Mouse (Mus musculus): ENCODE data around the gene Msl1. TPM values are rescaled to one million over a fixed set of nuclear protein-coding genes. Genes with fewer than 3 reads are reported as not detected.

Gene Msl1
- total RNA-seq (2022), result 100 to 1,000 TPM; 140 to 201 (median 177) TPM

DNA sequence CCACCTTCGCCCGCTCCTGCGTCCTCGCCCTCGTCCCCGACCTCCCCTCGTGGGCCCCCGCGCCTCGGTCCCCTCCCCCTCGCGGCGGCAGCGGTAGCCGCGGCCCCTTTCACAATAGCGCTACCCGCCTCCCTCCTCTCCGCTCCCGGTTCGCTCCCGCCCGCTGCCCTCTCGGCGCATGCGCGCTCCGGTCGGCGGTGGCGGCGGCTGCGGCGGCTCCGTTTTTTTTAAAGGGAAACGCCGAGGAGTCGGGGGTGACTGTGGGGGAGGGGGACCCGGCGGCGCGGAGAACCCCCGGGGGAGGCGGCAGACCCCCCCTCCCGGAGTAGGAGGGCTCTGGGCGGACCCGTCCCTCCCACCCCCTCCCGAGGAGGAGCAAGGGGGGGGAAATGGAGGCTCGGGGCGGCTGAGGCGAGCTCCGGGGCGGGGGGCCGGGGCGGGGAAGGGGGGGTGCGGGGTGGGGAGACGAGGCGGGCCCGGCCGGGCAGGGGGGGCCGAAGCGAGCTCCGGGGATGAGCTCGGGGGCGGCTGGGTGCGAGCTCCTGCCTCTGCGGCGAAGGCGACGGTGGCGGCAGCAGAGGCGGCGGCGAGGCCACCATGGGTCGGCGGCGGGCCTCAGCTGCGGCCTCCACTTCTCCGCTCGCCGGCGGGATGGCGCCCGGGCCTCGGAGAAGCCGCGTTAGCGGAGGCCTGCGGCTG, at the start of gene Msl1:
TSS of gene Msl1 (plus strand) at position 502 of the 699 bp plus-strand sequence.
- DNase-seq (ENCODE audit: low spot score in 2 of 2), result peak; percentile 80 to 83

DNA sequence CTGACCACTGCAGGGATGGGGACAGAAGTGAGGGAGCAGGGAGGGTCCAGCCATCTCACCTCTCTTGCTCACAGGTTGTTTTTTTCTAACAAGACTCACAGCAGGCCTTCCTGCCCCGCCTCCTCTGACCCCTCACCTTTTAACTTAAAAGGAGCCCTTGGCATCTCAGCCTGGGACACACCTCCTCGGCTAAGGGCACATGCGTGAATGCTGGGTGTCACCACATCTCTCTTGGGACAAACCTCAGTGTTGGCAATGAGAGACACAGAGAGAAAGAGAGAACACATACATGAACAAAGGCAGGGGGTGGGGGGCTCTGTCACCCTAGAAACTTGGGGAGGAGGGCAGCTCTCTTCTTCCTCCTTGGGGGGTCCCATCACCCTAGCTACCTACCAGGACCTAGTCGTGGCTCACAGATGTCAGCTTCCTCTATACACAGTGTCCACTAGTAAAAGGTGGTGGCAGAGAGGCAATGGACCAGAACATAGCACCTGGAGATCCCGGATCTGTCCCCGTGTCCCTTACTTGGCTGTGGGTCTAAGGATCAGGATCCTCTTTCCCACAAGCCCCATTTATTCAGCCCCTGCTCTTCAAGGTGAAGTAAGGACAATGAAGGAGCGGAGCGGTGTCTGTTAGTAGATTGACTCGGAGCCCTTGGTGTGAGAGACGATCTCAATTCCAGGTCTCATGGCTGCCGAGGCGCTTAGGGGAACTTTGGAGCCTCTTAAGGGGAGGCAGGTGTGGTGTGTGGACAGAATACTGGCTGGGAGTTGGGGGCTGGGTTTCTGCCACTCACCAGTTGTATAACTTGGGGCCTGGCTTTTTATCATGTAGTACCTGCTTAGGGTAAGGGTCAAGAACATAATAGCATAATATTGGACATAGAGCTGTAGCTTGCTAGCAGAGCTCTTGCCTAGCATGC, 49.1 kb upstream of the Msl1 start:
- DNase-seq (ENCODE audit: low spot score in 2 of 2), result no peak

DNA sequence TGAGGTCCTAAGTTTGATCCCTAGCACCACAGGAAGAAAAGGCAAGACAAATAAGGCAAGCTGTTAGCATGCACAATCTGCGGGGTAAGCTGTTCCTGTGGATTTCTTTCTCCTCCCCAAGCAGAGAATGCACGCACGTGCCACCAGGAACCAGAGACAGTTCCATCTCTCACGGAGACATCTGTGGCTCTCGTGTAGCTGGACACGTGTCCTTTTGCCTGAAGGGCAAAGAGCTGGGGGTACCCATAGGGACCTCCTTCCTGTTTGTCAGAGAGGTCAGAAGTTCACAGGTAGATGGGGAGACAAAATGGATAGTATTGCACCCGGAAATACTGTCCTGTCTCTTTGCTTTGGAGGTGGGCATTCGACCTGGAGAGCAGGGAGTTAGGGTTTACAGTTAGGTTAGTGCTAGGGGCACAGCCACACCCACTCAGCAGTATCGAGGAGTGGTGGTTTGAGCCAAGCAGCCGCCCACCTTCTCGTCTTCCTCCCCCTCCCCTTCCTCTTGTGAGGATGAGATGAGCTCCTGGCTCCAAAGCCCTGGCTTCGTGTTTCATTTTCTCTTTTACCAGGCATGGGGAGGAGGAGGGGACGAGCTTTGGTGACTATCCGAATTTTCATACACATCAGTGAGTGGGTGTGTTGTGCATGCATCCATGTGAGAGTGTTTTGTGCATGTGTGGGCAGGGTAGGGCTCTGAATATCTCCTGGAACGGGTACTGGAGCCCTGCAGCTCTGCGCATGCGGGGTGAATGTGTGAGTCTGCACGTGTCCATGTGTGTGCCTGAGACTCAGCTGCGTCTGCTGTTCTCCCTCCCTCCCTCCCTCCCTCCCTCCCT, 48.2 kb upstream of the Msl1 start:
- DNase-seq (ENCODE audit: low spot score in 2 of 2), result peak; percentile 93 to 96

DNA sequence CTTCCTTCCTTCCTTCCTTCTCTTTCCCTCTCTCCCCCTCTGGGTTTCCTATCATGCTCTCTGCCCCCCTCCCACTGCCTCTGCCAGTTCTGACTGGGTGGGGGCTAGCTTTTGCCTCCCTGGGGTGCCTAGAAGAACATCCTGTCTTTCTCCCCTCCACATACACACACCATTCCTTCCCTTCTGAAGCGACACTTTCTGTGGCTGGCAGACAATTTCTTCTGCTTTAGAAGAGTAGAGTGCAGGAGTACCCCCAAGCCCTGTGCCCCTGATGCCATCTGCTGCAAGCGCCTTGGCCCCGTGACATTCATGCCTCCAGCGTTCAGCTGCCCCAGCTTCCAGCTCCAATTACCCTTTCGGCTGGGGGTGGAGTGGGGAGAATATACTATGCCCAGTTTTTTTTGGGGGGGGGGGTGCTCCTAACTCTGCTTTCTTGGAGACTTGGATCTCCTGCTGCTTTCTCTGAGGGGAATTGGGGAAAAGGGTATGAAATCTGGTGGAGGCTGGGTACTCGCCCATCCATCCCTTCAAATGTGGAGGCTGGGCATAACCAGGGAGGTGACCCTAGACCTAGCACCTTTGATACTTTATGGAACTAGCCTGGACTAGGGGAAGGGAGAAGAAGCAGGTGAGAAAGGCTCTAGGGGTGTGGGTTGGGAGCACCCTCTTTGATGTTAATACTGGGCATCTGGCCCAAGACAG, 47.4 kb upstream of the Msl1 start:
- DNase-seq (ENCODE audit: low spot score in 2 of 2), result no peak

DNA sequence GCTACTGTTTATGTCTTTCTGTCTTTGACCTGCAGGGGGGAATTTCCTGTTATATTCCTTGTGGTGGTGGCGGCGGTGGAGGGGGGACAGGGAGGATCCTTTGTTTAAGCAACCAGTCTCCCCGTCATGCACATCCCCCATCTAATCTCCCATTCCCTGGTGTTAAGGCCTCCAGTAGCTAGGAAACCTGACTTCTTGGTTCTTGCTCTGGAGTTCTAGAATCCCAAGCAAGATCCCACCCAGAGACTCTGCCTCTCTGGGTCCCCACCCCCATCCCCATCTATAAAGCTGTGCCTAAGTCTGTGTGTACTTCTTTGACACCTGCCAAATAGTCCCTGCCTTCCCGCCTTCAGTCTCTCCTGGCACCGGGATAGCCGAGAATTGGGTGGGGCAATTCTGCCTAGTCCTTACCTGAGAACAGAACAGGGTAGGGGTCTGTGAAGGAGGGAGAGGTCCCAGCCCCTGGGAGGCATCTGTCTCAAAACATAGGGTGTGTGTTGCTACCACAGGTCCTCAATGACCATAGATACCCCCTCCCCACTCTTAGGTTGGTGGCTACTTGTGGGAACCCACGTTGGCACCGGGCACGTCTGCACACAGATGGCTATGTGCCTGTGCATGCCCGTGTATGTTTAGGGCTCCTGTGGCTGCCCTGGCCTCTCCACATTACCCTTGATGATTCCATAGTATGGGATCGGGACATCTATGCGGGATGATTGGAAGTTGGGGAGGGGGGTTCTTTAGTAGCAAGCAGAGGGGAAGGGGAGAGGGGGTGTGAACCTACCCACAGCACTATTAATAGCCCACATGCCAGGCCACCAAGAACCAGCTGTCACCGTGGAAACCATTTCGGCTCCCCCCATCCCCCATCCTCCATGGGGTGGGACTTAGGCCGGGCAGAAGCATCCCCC, 46.6 kb upstream of the Msl1 start:
- DNase-seq (ENCODE audit: low spot score in 2 of 2), result no peak

DNA sequence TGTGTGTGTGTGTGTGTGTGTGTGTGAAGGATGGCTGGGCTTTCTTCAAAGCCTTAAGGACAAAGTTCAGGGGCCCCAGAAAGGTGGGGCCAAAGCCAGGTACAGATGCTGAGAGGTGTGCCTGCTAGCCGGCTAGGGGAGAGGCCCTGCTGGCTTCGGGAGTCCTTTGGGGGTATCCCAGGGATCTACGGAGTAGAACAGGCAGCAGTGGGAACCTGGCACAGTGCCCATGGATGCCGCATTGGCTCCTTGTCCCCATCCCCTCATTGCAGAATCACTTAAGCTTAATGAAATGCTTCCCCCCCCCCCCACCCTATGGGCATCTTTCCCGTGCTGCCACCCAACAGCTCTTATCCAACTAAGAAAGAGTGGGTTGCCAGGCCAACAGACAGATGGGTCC, 45.6 kb upstream of the Msl1 start:
- no peak for DNase-seq (ENCODE audit: low spot score in 2 of 2)

DNA sequence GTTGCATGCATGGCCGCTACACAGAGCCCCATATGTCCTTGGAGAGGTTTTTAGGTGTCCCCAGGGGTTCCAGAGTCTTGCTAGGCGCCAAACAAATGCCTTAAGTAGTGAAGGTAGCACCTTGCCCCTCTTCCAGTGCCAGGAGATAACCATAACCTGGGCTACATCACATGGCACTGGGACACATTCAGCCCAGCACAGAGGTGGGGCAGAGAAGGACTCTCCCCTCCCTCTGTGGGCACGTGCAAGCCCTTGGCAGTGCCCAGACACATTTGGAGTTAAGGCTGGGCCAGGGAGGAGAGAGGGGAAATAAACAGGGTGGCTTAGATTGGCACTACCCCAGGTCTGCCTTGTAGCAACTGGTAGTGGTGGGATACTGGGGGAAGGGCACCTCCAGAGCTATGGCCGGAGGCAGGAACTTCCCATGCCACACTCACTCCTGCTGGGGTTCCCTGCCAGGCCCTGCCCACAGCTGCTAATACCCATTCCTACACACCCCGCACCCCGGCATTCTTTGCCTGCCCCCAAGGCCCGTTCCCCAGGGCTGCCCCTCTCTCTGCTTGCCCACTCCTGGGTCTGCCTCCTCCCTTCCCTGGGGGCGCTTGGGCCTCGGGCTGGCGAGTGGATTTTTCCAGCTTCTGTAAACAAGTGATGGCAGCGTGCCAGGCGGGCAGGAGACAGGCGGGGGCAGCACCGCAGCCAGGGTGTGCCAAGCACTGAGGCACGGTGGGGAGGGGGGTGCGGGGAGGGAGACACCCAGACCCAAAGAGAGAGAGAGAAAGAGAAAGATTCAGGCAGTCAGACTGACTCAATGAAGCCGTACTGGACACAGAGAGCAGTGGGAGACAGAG, 44.7 kb upstream of the Msl1 start:
- peak; percentile 85 to 86 for DNase-seq (ENCODE audit: low spot score in 2 of 2)

DNA sequence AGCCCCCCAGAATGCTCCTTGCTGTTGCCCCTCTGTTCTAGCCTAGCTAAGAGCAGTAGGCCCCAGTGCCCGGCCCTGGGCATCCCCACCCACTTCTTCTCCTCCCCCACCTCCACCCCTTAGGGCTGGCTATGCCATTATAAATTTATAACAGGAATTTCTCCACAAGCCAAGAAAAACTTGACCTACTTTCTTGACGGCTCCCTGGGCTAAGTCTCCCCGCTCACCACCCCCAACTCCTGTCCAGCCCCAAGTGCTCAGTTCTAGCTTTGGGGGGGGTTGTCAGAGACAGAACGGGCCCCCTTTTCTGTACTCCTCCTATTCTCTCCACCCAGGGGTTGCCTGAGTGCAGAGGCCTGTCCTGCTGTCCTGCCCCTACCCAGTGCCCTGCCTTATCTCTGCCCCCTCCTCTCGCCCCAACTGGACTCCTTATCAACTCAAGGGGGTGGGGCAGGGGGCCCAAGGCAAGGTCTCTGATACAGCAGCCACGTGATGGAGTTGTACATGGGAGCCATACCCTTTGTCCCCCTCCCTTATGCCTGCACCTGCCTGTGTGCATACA, 44.0 kb upstream of the Msl1 start:
- DNase-seq (ENCODE audit: low spot score in 2 of 2), result no peak

DNA sequence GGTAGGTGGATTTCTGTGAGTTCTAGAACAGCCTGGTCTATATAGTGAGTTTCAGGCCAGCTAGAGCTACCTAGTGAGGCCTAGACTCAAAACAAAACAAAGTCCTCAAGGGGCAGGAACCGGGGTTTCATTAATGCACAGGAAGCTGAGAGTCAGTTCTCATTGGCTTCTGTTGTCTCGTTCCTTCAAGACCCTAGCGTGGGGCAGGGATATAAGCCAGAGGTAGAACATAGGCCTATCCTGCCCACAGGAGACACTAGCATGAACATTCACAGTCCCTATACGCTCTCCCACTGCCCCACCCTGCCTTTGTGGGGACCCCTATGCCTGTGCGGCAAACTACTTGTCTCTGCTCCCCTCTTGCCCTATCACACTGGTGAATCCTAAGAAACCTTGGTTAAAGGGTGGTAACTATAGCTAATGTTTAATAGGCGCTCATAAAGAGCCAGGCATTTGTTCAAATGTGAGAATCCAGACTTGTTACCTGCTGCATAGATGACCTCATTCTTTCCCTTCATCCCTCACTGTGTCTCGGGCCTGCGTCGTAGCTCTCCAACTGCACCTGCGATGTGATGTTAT, 42.7 kb upstream of the Msl1 start:
- DNase-seq (ENCODE audit: low spot score in 2 of 2), result no peak

DNA sequence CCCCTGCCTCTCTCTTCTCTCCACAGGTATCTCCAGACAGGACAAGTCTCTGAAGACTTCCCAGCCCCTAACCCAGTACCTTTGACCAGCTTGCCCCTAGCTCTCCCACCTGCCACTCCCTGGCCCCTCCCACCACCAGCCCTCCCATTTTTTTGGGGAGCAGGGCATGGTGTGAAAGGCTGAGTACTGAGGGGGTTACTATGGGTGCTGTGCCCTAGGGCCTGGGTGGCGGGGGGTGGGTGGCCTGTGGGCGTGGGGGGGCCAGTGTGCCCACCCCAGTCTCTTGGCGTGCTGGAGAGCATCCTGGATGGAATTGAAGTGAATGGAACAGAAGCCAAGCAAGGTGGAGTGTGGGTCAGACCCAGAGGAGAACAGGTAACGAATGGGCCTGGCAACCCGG, 42.1 kb upstream of the Msl1 start:
- no peak for DNase-seq (ENCODE audit: low spot score in 2 of 2)

DNA sequence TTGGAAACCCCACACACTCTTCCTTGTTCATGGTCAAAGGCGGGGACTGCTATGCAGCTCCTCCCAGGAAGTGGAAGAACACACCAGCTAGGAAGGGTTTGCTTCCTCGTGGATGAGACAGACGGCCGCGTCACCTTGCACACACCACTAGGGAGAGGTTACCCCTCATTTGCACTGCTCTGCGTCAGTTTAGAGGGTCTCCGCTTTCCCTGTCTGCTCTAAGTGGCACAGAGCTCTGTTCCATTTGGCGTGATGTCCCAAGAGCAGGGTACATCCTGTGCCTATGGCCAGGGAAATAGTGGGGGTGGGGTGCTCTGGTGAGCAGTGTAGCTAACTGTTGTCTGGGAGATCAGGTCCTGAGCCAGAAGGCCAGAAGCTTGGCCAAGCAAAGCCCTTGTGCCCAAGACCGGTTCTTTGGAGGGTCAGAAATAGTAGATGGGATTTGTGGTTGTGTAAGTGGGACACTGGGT, 41.1 kb upstream of the Msl1 start:
- DNase-seq (ENCODE audit: low spot score in 2 of 2), result no peak

DNA sequence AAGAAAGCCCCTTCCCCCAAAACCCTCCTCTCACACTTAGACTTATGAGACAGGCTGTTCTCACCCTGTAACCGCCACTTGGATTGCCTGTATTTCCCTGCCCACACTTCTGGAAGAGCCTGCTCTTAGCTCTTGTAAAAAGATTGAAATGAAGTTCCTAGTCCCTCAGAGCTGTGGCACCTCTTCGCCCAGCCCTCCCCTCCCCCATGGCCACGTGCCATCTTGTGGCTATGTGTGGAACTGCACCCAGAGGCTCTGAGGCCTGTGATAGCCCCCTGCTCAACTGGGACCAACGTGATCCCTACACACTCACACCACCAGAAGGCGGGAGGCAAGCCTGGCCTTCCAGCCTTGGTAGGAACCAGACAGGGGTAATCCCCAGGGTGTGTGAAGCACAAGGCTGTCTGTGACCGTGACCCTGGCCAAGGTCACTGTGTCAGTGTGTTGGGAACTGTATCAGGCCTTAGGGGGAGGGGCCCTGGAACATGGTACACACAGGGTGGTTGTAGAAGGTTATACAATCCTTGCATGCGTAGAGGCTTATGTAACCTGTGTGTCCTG, 40.6 kb upstream of the Msl1 start:
- DNase-seq (ENCODE audit: low spot score in 2 of 2), result no peak

DNA sequence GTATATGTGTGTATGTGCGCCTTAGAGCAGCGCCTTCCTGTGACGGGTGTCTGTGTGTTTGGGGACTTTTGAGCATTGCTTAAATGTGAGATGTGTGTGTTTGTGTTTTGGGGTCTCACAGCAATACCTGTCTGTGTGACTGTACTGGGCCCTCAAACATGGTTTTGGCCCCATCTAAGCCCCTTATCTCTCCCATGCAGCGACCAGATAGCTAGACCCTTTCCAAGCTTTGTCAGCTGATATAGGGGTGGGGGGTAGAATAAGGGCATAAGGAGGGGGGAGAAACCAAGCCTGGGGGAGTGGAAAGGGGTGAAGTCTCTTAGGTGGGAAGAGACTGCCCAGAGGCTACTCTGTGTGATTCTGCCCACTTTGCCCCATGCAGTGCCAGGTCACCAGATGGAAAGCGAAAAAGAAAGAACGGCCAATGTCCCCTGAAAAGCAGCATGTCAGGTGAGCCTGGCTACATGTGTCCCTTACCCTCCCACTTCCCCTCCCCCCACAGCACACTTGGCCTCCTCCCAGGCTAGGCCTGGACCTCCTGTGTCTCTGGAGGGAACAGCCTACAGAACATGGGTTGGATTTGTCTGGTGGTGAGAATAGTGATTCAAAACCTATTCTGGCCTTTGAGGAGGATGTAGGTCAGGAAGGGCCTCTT, 39.5 kb upstream of the Msl1 start:
- DNase-seq (ENCODE audit: low spot score in 2 of 2), result no peak

DNA sequence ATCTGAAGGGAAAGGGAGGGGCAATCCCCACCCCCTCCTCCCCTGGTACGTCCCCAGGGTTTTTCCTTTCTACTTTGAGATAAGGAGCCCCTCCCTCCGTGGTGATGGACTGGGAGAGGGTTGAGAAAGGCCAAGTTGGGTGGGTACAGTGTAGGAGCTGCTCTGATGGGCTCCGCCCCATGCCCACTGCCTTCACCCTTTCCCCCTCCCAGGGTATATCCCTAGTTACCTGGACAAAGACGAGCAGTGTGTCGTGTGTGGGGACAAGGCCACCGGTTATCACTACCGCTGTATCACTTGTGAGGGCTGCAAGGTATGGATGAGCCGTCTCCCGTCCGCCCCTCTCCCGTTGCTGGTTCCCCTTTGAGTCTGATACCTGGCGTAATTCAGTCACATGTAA, 38.6 kb upstream of the Msl1 start:
- DNase-seq (ENCODE audit: low spot score in 2 of 2), result no peak

DNA sequence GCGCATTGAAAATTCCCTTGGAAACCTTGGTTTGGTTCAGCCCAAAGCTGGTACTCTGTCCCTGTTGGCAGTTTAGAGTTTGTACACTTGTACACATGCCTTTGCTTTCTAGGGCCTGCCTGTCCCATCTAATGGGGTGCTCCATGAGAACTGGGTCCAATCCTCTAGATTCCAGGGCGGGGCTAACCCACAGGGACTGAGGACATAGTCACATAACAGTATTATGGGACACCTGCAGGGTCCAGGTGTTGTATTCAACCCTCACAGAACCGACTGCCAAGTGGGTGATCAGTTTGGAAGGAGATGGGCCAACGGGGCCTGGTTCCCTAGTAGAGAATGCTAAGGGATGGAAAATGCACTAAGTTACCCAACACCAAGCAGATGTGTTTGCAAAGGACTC, 33.4 kb upstream of the Msl1 start:
- no peak for DNase-seq (ENCODE audit: low spot score in 2 of 2)

DNA sequence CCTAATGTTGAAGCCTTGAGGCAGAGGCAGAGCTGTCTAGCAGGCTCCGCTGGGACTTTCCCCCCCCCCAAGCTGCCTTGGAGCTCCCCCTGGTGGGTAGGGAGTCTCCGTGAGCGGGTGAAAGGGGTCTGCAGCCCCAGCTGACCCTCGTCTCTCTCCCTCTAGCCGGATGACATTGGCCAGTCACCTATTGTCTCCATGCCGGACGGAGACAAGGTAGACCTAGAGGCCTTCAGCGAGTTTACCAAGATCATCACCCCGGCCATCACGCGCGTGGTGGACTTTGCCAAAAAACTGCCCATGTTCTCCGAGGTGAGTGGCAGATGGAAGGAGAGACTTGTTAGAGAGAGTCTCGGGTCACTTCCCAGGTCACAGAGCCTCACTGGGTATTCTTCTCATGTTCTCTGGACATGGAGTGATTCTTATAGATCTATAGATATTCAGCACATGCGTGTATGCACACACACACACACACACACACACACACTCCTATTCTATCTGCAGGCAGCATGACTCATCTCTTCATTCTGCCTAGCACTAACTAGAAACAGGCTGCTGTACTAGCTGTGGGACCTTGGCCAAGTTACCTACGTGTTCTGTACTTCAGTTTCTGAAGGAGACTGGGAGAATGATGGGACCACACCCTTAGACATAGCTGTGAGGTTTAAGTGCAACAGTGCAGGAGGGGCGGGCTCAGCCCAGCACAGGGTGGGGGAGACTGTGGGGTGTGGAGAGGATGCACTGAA, 32.4 kb upstream of the Msl1 start:
- no peak for DNase-seq (ENCODE audit: low spot score in 2 of 2)

DNA sequence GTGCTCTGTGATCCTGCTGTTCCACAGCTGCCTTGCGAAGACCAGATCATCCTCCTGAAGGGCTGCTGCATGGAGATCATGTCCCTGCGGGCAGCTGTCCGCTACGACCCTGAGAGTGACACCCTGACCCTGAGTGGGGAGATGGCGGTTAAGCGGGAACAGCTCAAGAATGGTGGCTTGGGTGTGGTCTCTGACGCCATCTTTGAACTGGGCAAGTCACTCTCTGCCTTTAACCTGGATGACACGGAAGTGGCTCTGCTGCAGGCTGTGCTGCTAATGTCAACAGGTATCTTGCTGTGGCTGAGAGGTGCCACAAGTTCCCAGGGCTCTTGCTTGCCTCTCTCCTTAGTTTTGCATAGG, 31.8 kb upstream of the Msl1 start:
- no peak for DNase-seq (ENCODE audit: low spot score in 2 of 2)
